ENCODE assay signal across 9 mouse cellular contexts in genomic region chr12:106311320-106311825, GRCm38 (mm10).
DNase-seq lines count a peak whose midpoint lies in the region; ATAC-seq lines count a peak whose summit lies in the region.
"Had no signal": no experiment of that assay in that cellular context is flagged by ENCODE, and none has a peak within 500 bp of the region (broad histone marks: within the 10 kb centered on the region; RNA-seq: fewer than 3 reads in every experiment).

No protein-coding gene starts in this region.

- 44% methylated on average over 7 of the region's 7 CpGs for WGBS in liver, embryonic 11.5 days
- 43% methylated on average over 7 of the region's 7 CpGs for WGBS in embryonic facial prominence, embryonic 15.5 days
- 52% methylated on average over 7 of the region's 7 CpGs for WGBS in intestine, embryonic 15.5 days
- WGBS in neural tube, embryonic 12.5 days = 48% methylated on average over 7 of the region's 7 CpGs

- peak overlapping the region; percentile 46 for H3K4me3 ChIP-seq in liver, embryonic 11.5 days (ENCODE audit: low read depth, low read length)
- peak overlapping the region; percentile 49 for H3K4me3 ChIP-seq in embryonic facial prominence, embryonic 15.5 days (replicated peaks)
- peak overlapping the region; percentile 44 for H3K4me3 ChIP-seq in intestine, embryonic 15.5 days (replicated peaks)
- peak overlapping the region; percentile 34 for H3K4me3 ChIP-seq in neural tube, embryonic 12.5 days

- no peak for DNase-seq in liver, embryonic 11.5 days (ENCODE audit: low spot score)
- no peak for DNase-seq in liver
- no peak for DNase-seq in right cerebral cortex, postnatal 10 days (ENCODE audit: low spot score in 2 of 2)
- DNase-seq in adrenal gland, postnatal 4 days (ENCODE audit: low spot score in 2 of 2) = no peak

- H3K27me3 ChIP-seq in liver, embryonic 11.5 days (replicated peaks; ENCODE audit: control insufficient read depth, insufficient read depth, low read length) = no peaks in the 10 kb centered on the region
- no peaks in the 10 kb centered on the region for H3K27me3 ChIP-seq in embryonic facial prominence, embryonic 15.5 days
- H3K27me3 ChIP-seq in intestine, embryonic 15.5 days (replicated peaks) = peaks cover 3% of the 10 kb centered on the region; the same call in 1 of the 2 replicates
- peaks cover 28% of the 10 kb centered on the region for H3K27me3 ChIP-seq in neural tube, embryonic 12.5 days (replicated peaks)

- no peak overlapping the region for H3K27ac ChIP-seq in liver, embryonic 11.5 days (ENCODE audit: low read depth, low read length)
- no peak overlapping the region for H3K27ac ChIP-seq in embryonic facial prominence, embryonic 15.5 days (replicated peaks)
- H3K27ac ChIP-seq in intestine, embryonic 15.5 days = no peak overlapping the region
- H3K27ac ChIP-seq in neural tube, embryonic 12.5 days = no peak overlapping the region
- H3K27ac ChIP-seq: macrophage had no signal

- no peak for ATAC-seq in liver, embryonic 11.5 days (replicated peaks; ENCODE audit: low FRiP score)
- no peak for ATAC-seq in embryonic facial prominence, embryonic 15.5 days (ENCODE audit: insufficient number of reproducible peaks, low FRiP score, low TSS enrichment, low read depth)
- ATAC-seq in intestine, embryonic 15.5 days = no peak
- no peak for ATAC-seq in neural tube, embryonic 12.5 days (ENCODE audit: low FRiP score, low read depth)
- ATAC-seq in megakaryocyte-erythroid progenitor cell, adult 5-6 weeks (replicated peaks; ENCODE audit: low FRiP score, low TSS enrichment, poor library complexity, severe bottlenecking) = no peak

- no peaks in the 10 kb centered on the region for H3K9me3 ChIP-seq in liver, embryonic 11.5 days (ENCODE audit: control insufficient read depth, low read length)
- H3K9me3 ChIP-seq in embryonic facial prominence, embryonic 15.5 days (replicated peaks) = no peaks in the 10 kb centered on the region
- no peaks in the 10 kb centered on the region for H3K9me3 ChIP-seq in intestine, embryonic 15.5 days
- no peaks in the 10 kb centered on the region for H3K9me3 ChIP-seq in neural tube, embryonic 12.5 days

- H3K36me3 ChIP-seq in liver, embryonic 11.5 days (ENCODE audit: control insufficient read depth, insufficient read depth, low read length) = no peaks in the 10 kb centered on the region
- no peaks in the 10 kb centered on the region for H3K36me3 ChIP-seq in embryonic facial prominence, embryonic 15.5 days
- H3K36me3 ChIP-seq in intestine, embryonic 15.5 days = no peaks in the 10 kb centered on the region
- H3K36me3 ChIP-seq in neural tube, embryonic 12.5 days = no peaks in the 10 kb centered on the region

- H3K9ac ChIP-seq in liver, embryonic 11.5 days (ENCODE audit: low read depth, low read length) = no peak overlapping the region
- no peak overlapping the region for H3K9ac ChIP-seq in embryonic facial prominence, embryonic 15.5 days
- H3K9ac ChIP-seq in intestine, embryonic 15.5 days = no peak overlapping the region
- H3K9ac ChIP-seq in neural tube, embryonic 12.5 days = peak overlapping the region; percentile 43

- H3K4me1 ChIP-seq in liver, embryonic 11.5 days (replicated peaks; ENCODE audit: control insufficient read depth, insufficient read depth, low read length) = no peaks in the 10 kb centered on the region; the same call in 1 of the 2 replicates
- peaks cover 9% of the 10 kb centered on the region for H3K4me1 ChIP-seq in embryonic facial prominence, embryonic 15.5 days
- H3K4me1 ChIP-seq in intestine, embryonic 15.5 days (replicated peaks) = no peaks in the 10 kb centered on the region
- H3K4me1 ChIP-seq in neural tube, embryonic 12.5 days = peaks cover 10% of the 10 kb centered on the region

- H3K4me2 ChIP-seq in liver, embryonic 11.5 days = peak overlapping the region; percentile 78
- H3K4me2 ChIP-seq in embryonic facial prominence, embryonic 15.5 days (replicated peaks) = peak overlapping the region; percentile 73
- H3K4me2 ChIP-seq in intestine, embryonic 15.5 days (replicated peaks) = peak overlapping the region; percentile 85
- H3K4me2 ChIP-seq in neural tube, embryonic 12.5 days (replicated peaks) = peak overlapping the region; percentile 76
